Mouse (Mus musculus): ENCODE results near the gene Nup98. TPM values are rescaled to one million over a fixed set of nuclear protein-coding genes. Genes with fewer than 3 reads are reported as not detected.

Nup98 gene
- total and polyA plus RNA-seq, 3 experiments, result 25.9 to 195 (median 45.2) TPM

DNA sequence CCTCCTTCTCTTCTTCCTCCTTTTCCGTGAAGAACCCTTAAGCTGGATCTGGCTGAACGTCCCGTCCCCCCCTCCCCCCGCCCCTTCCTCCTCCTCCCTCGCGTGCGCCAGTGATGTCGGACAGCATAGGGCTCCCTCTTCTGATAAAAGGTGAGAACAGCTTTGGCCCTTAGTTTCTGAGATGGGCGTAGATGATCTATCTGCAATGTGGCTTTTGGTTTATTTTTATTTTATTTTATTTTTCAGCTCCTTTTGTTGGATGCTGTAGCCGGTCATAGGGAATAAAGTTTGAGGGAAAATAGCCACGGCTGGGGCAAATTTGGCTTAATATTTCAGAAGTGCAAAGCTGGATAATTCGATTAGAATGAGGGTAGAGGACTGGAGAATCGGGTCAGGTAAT, 12.4 kb upstream of the Nup98 start (continued):
- TF ChIP-seq SIN3A (IDR thresholded peaks at IDR 0.05; ENCODE audit: low read length), result peak; percentile 54

DNA sequence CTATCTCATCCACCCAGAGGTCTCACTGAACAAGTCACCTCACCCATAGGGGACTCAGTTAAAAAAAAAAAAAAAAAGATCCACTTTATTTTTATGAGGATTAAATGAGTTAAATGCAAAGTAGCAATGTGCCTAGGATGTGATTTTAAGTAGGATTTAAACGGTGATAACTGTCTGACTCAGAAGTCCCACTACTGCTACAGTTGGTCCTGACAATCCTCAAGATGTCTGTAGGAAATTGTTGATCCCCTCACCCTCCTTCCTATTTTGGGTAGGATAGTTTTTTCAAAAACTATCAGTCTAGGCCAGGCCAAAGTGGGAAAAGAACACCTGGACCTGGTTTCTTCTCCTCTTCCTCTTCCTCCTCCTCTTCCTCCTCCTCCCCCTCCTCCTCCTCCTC, 11.9 kb upstream of the Nup98 start:
- Histone ChIP-seq H3K4me1 (ENCODE audit: control insufficient read depth in 1 of 2, insufficient read depth in 2 of 2, low read length in 2 of 2) (peaks cover 0 to 9% of the 10 kb centered on the region in 2 experiments; a peak in 2 of 4 replicates), H3K9ac (ENCODE audit: control insufficient read depth, low read depth, low read length, poor library complexity, severe bottlenecking) (no peak overlapping the region), H3K36me3 (ENCODE audit: control insufficient read depth in 1 of 2, insufficient read depth in 2 of 2, low read length in 2 of 2) (peaks cover 0 to 11% of the 10 kb centered on the region in 2 experiments; a peak in 2 of 4 replicates), H3K4me3 (ENCODE audit: control insufficient read depth in 1 of 2, insufficient read depth in 1 of 2, low read depth in 2 of 2, low read length in 2 of 2) (peak overlapping the region in 1 of 2 experiments; percentile 20; a peak in 1 of 4 replicates), H3K27me3 (ENCODE audit: control insufficient read depth in 1 of 2, insufficient read depth in 2 of 2, low read length in 2 of 2) (no peaks in the 10 kb centered on the region), H3K27ac (ENCODE audit: control insufficient read depth, low read depth, low read length) (no peak overlapping the region), H3K9me3 (replicated peaks; ENCODE audit: insufficient read depth, low read length) (no peaks in the 10 kb centered on the region), H3K79me2 (ENCODE audit: control insufficient read depth, insufficient read depth, low read length, poor library complexity) (peaks cover 3% of the 10 kb centered on the region)
- TF ChIP-seq MYC (IDR thresholded peaks at IDR 0.05; ENCODE audit: low read depth, low read length), result 0 out of 2 replicates have a peak, but pooled peaks have one; percentile 5
- no peak for TF ChIP-seq UBTF (IDR thresholded peaks at IDR 0.05; ENCODE audit: borderline replicate concordance, insufficient read depth, low read depth, low read length)
- TF ChIP-seq MYB (IDR thresholded peaks at IDR 0.05; ENCODE audit: low read depth, low read length), result no peak
- TF ChIP-seq ZNF384 (IDR thresholded peaks at IDR 0.05; ENCODE audit: low read depth, low read length), result peak; percentile 51; the same call in 1 of the 2 replicates
- DNase-seq (ENCODE audit: low read depth, low spot score), result peak; percentile 33

DNA sequence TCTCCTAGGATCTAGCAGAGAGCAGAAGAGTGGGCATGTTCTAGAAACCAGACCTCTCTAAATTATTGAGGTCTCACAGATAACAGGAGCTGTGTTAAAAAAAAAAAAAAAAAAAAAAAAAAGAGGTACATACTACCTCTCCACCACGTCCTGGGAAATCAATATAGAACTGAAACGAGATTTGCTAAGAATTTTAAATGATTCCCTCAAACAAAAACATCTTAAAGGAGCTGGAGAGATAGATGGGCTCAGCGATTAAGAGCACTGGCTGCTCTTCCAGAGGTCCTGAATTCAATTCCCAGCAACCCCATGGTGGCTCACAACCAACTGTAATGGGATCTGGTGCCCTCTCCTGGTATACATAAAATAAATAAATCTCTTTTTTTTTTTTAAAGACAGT, 1.1 kb upstream of the Nup98 start:
- Histone ChIP-seq H3K4me3 (ENCODE audit: control insufficient read depth in 1 of 2, insufficient read depth in 1 of 2, low read depth in 2 of 2, low read length in 2 of 2) (peak overlapping the region; percentile 77 to 78), H3K79me2 (ENCODE audit: control insufficient read depth, insufficient read depth, low read length, poor library complexity) (peaks cover 25% of the 10 kb centered on the region), H3K36me3 (ENCODE audit: control insufficient read depth in 1 of 2, insufficient read depth in 2 of 2, low read length in 2 of 2) (peaks cover 8 to 31% of the 10 kb centered on the region in 2 experiments; a peak in 3 of 4 replicates), H3K27me3 (ENCODE audit: control insufficient read depth in 1 of 2, insufficient read depth in 2 of 2, low read length in 2 of 2) (no peaks in the 10 kb centered on the region), H3K9ac (ENCODE audit: control insufficient read depth, low read depth, low read length, poor library complexity, severe bottlenecking) (peak overlapping the region; percentile 71), H3K27ac (ENCODE audit: control insufficient read depth, low read depth, low read length) (peak overlapping the region; percentile 70), H3K9me3 (replicated peaks; ENCODE audit: insufficient read depth, low read length) (no peaks in the 10 kb centered on the region), H3K4me1 (ENCODE audit: control insufficient read depth in 1 of 2, insufficient read depth in 2 of 2, low read length in 2 of 2) (peaks cover 2 to 11% of the 10 kb centered on the region in 2 experiments; a peak in 2 of 4 replicates)
- no peak for TF ChIP-seq ZKSCAN1 (IDR thresholded peaks at IDR 0.05; ENCODE audit: low read depth, low read length)
- TF ChIP-seq EP300 (IDR thresholded peaks at IDR 0.05; ENCODE audit: low read depth in 1 of 2, low read length in 2 of 2), result no peak
- TF ChIP-seq RAD21 (IDR thresholded peaks at IDR 0.05; ENCODE audit: low read depth, low read length), result peak; percentile 35
- peak; percentile 37 for TF ChIP-seq SMC3 (IDR thresholded peaks at IDR 0.05; ENCODE audit: low read depth, low read length)
- TF ChIP-seq CTCF (IDR thresholded peaks at IDR 0.05 in 2 of 3, conservative IDR thresholded peaks at IDR 0.05 in 1 of 3; ENCODE audit: control insufficient read depth in 1 of 3, insufficient read depth in 1 of 3, low read depth in 2 of 3, low read length in 3 of 3, poor library complexity in 1 of 3, severe bottlenecking in 1 of 3), result peak; percentile 13 to 44 (median 16); a peak in 3 of 6 replicates
- peak; percentile 91 for TF ChIP-seq ZNF384 (IDR thresholded peaks at IDR 0.05; ENCODE audit: low read depth, low read length)
- peak; percentile 44 for DNase-seq (ENCODE audit: low read depth, low spot score)

DNA sequence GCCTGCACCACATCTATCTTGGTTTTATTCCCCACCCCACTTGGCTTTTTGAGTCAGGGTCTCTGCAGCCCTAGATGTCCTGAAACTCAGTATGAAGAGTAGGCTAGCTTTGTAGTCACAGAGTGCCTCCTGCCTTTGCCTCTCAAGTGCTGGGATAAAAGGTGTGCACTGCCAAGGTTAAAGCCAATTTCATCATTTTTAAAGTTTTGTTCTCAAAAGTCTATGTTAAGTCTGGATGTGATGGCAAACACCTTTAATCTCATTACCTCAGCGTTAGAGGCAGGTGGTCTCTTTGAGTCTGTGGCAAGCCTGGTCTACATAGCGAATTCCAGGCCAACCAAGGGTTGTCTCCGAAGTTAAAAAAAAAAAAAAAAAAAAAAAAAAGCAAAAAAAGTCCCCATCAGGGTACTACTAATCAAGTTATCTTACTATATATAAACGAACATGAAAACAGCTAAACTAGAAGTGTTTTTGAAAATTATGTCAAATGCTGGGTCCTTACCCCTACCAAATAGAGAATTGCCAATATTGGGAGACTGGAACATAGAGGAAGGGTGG, 1.1 kb downstream of the Nup98 start:
- DNase-seq (ENCODE audit: low read depth, low spot score), result no peak
- peaks cover 4 to 11% of the 10 kb centered on the region in 2 experiments; a peak in 3 of 4 replicates for H3K4me1 ChIP-seq (ENCODE audit: control insufficient read depth in 1 of 2, insufficient read depth in 2 of 2, low read length in 2 of 2)

More for the DNA sequence above, 1.1 kb downstream of the Nup98 start:
- H3K79me2 ChIP-seq (ENCODE audit: control insufficient read depth, insufficient read depth, low read length, poor library complexity), result peaks cover 37% of the 10 kb centered on the region
- H3K4me3 ChIP-seq (ENCODE audit: control insufficient read depth in 1 of 2, insufficient read depth in 1 of 2, low read depth in 2 of 2, low read length in 2 of 2), result peak overlapping the region; percentile 65 to 72
- 0 out of 2 replicates have a peak, but pooled peaks have one; percentile 6 for TF ChIP-seq ETS1 (IDR thresholded peaks at IDR 0.05; ENCODE audit: low read depth, low read length)
- TF ChIP-seq JUND (IDR thresholded peaks at IDR 0.05; ENCODE audit: low read depth, low read length), result 0 out of 2 replicates have a peak, but pooled peaks have one; percentile 12
- no peak for TF ChIP-seq MYB (IDR thresholded peaks at IDR 0.05; ENCODE audit: low read depth, low read length)
- TF ChIP-seq ZNF384 (IDR thresholded peaks at IDR 0.05; ENCODE audit: low read depth, low read length), result peak; percentile 58
- 0 out of 2 replicates have a peak, but pooled peaks have one; percentile 33 for TF ChIP-seq MAZ (IDR thresholded peaks at IDR 0.05; ENCODE audit: low read depth, low read length)
- H3K27me3 ChIP-seq (ENCODE audit: control insufficient read depth in 1 of 2, insufficient read depth in 2 of 2, low read length in 2 of 2), result no peaks in the 10 kb centered on the region
- peak overlapping the region; percentile 91 for H3K9ac ChIP-seq (ENCODE audit: control insufficient read depth, low read depth, low read length, poor library complexity, severe bottlenecking)
- no peak overlapping the region for H3K27ac ChIP-seq (ENCODE audit: control insufficient read depth, low read depth, low read length)
- peaks cover 16 to 47% of the 10 kb centered on the region in 2 experiments for H3K36me3 ChIP-seq (ENCODE audit: control insufficient read depth in 1 of 2, insufficient read depth in 2 of 2, low read length in 2 of 2)
- no peaks in the 10 kb centered on the region for H3K9me3 ChIP-seq (replicated peaks; ENCODE audit: insufficient read depth, low read length)

All from MEL (cell line).